Mouse (Mus musculus) testis, adult 2 months (tissue): ENCODE results near the gene Ip6k2.

Source experiments
- CTCF ChIP-seq: fragments of 200-500 bp; IDR thresholded peaks from 2 replicates; pipeline ENCODE4 v1.5.1; 2012; ENCODE audit warnings: low read depth, mild to moderate bottlenecking, inconsistent platforms, low read length, moderate library complexity; ENCODE audit not compliant: control insufficient read depth, insufficient read depth, insufficient replicate concordance
- POLR2A ChIP-seq: fragments of 200-500 bp; IDR thresholded peaks from 2 replicates; pipeline ENCODE4 v1.6.1; 2012; ENCODE audit warnings: low read depth, mild to moderate bottlenecking, inconsistent platforms, low read length, moderate library complexity; ENCODE audit not compliant: control insufficient read depth

- TF ChIP-seq POLR2A (no peak), CTCF (no peak)
Measured at GRCm38 (mm10) chr9:108787080-108787479, 3.5 kb downstream of the Ip6k2 start.
